Mouse (Mus musculus) embryo, embryonic 10.5 days (tissue): Measurements from ENCODE around the gene Bpifb4.
A peak's percentile ranks its signal among the peaks of the same experiment; 100 is the strongest.

Source experiments
- DNase-seq: peaks from one replicate; pipeline ENCODE4 v3.0.0-alpha.2; 2015; ENCODE audit warnings: low spot score

Bpifb4 gene

DNA sequence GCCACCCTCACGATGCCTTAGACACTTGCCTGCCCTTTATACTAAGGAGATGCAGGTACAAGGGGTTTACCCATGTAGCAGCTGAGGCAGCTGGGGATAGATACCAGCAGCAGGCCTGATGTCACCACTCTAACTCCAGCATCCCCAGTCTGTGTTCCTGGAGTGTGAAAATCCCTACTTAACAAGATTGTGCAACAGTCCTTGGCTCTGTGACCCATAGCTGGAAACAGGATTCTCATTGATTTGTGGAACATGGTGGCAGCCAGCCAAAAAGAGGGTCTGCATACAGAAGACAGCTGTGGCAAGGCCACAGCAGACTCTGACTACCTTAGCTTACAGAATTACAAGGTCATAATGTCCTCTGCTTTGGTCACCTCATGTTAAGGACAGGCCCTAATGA lies 67.1 kb downstream of the Bpifb4 start:
- no peak for DNase-seq

DNA sequence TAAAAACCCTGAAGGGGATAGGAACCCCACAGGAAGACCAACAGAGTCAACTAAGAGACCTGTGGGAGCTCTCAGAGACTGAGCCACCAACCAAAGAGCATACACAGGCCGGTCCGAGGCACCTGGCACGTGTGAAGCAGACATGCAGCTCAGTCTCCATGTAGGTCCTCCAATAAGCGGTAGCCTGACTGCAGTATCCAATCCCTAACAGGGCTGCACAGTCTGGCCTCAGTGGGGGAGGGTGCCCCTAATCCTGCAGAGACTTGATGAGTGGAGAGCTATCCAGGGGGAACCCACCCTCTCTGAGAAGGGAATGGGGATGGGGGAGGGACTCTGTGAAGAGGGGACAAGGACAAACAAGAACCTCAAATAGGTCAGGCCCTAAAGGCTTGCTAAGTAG lies 67.7 kb downstream of the Bpifb4 start:
- DNase-seq, result no peak

DNA sequence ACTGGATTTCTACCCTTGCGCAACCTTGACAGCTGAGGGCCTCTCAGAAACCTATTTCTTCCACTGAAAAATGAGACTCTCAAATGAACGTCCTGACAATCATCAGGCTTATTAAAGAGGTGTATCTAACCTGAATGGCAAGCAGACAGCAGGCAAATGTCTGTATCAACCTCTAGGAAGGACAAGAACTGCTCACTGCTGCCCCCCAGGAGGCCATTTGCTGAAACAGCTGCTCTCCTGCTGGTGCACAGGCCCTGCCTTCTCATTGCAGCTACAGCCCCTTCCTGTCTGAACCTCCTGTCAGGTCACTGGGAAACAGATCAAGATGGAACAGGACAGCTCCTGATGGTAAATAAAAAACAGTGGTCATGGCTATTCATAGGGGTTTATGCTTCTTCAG lies 68.3 kb downstream of the Bpifb4 start:
- peak; percentile 8 for DNase-seq

DNA sequence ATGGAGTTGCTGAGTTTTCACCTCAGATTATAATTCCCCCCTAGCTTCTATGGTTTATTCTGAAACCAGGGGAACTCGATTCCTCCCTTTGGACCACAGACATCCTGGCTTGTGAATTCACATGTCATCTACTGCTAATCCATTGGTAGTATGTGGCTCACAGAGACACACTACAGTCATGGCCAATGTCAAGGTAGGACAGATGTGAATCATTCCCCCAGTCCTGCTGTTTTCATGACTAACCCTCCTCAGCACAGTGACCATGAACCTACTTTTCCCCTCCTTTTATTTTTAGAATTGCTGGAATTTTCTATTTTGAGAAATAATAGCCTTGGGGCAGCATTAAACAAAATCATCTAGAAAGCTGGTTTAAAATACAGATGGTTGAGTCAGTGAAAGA lies 69.4 kb downstream of the Bpifb4 start:
- DNase-seq, result no peak

DNA sequence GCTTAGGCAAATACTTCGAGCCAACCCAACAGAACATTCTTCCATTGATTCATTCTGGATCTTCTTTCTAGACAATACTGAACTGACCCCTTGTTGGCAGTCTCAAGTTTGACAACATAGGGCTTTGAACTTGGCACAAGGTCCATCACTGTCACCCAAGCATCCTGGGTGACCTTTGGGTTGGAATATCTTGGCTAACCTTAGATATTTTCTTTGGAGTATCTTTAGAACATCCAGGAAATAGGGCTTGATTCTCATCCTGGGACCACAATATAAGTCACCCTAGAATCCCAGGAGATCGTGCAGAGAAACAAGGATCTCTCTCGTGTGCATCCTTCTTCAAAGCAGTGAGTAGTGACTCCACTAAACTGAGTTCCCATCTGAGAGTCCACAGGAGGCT lies 70.0 kb downstream of the Bpifb4 start, which contains the start of gene Bpifa2:
Gene Bpifa2, plus strand, starts transcription at position 301 of the 400 bp plus-strand sequence.
- no peak for DNase-seq
